Mouse (Mus musculus) kidney, adult 2 months (tissue): ENCODE measurements around the gene Dnaic2. TPM values are rescaled to one million over a fixed set of nuclear protein-coding genes. Genes with fewer than 3 reads are reported as not detected.

Experiments used
- DNase-seq: peaks from one replicate; pipeline ENCODE4 v3.0.0; 2021
- H3K27ac ChIP-seq: fragments of 200-500 bp; 2 replicates; pipeline ENCODE4 v1.5.1; 2012; ENCODE audit warnings: low read depth, low read length, control low read depth, inconsistent platforms; ENCODE audit not compliant: insufficient read depth
- H3K27me3 ChIP-seq: fragments of 200-500 bp; replicated peaks from 2 replicates; pipeline ENCODE4 v1.6.1; 2012; ENCODE audit warnings: mild to moderate bottlenecking, moderate library complexity, low read length, inconsistent platforms; ENCODE audit not compliant: control insufficient read depth, insufficient read depth
- H3K36me3 ChIP-seq: fragments of 200-500 bp; 2 replicates; pipeline ENCODE4 v1.6.1; 2012; ENCODE audit warnings: mild to moderate bottlenecking, moderate library complexity, low read length, inconsistent platforms; ENCODE audit not compliant: control insufficient read depth, insufficient read depth
- H3K4me1 ChIP-seq: fragments of 200-500 bp; 2 replicates; pipeline ENCODE4 v1.6.1; 2011; ENCODE audit warnings: low read length; ENCODE audit not compliant: control insufficient read depth, insufficient read depth
- H3K4me3 ChIP-seq: fragments of 200-500 bp; 2 replicates; pipeline ENCODE4 v1.5.1; 2011; ENCODE audit warnings: mild to moderate bottlenecking, low read depth, low read length, control low read depth; ENCODE audit not compliant: insufficient read depth
- CTCF ChIP-seq: fragments of 200-500 bp; conservative IDR thresholded peaks from 2 replicates; pipeline ENCODE4 v1.5.1; 2011; ENCODE audit warnings: low read depth, mild to moderate bottlenecking, control low read depth, low read length, moderate library complexity, mixed read lengths; ENCODE audit not compliant: insufficient read depth, insufficient read length
- POLR2A ChIP-seq: fragments of 200-500 bp; IDR thresholded peaks from one replicate; pipeline ENCODE4 v1.6.1; 2011; ENCODE audit warnings: low read depth, low read length, control low read depth
- WGBS: fragments of 180-500 bp; shearing (Covaris S2); methylation state at CpG from one replicate; pipeline ENCODE4 v1.1.7; 2018; 5-methylcytosine and 5-hydroxymethylcytosine counted together
- polyA plus RNA-seq: library from polyadenylated mRNA; depleted of rRNA; stranded (reverse); fragments of >200 nt; gene quantifications from 2 replicates; pipeline ENCODE4 v1.2.3, GENCODE M21; 2012; rRNA removed

Dnaic2 gene
- polyA plus RNA-seq, 1 experiment = 0.47 TPM

GRCm38 (mm10) chr11:114798624-114799023 is 71.4 kb downstream of the Dnaic2 start, which contains the start of gene Gpr142:
Gene Gpr142 (plus strand): TSS chr11:114798924.
- no peaks in the 10 kb centered on the region for H3K4me1 ChIP-seq
- no peak within 1 kb of the TSS for H3K27ac ChIP-seq
- DNase-seq = no peak
- no peaks in the 10 kb centered on the region for H3K36me3 ChIP-seq
- H3K27me3 ChIP-seq = no peaks in the 10 kb centered on the region
- no peak for TF ChIP-seq CTCF
- no peak for TF ChIP-seq POLR2A
- 98% methylated on average over 3 of the region's 3 CpGs for whole genome bisulfite sequencing
- no peak within 1 kb of the TSS for H3K4me3 ChIP-seq

DNA sequence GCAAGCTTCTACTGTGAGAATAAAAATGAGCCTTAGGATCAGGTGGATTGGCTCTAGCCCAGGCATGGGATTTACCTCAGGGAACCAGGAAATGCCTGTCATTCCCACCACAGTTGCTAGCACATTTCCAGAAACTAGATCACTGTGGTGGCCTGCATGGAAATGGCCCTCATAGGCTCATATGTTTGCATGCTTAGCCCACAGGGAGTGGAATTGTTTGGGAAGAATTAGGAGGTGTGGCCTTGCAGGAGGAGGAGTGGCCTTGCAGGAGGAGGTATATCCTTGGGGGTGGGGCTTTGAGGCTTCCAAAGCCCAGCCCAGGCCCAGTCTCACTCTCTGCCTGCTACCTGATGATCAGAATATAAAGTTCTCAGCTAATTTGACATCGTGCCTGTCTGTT is 74.7 kb downstream of the Dnaic2 start:
- 100% methylated on average over 1 of the region's 1 CpGs for WGBS
- TF ChIP-seq POLR2A (no peak), CTCF (no peak)
- Histone ChIP-seq H3K27me3 (no peaks in the 10 kb centered on the region), H3K4me3 (no peak overlapping the region), H3K4me1 (no peaks in the 10 kb centered on the region), H3K36me3 (no peaks in the 10 kb centered on the region), H3K27ac (no peak overlapping the region)
- DNase-seq = no peak

- H3K36me3 ChIP-seq = no peaks in the 10 kb centered on the region
- DNase-seq = no peak
- H3K27me3 ChIP-seq = no peaks in the 10 kb centered on the region
- H3K4me3 ChIP-seq = no peak overlapping the region
- WGBS = 53% methylated on average over 15 of the region's 15 CpGs
- TF ChIP-seq POLR2A (no peak), CTCF (no peak)
- H3K4me1 ChIP-seq = no peaks in the 10 kb centered on the region
- H3K27ac ChIP-seq = no peak overlapping the region
These were observed 75.5 kb downstream of the Dnaic2 start for GRCm38 (mm10) chr11:114802540-114803267.

GRCm38 (mm10) chr11:114803990-114804389 is 76.8 kb downstream of the Dnaic2 start:
- no peak for DNase-seq
- Histone ChIP-seq H3K27ac (no peak overlapping the region), H3K27me3 (no peaks in the 10 kb centered on the region), H3K4me1 (no peaks in the 10 kb centered on the region), H3K36me3 (no peaks in the 10 kb centered on the region), H3K4me3 (no peak overlapping the region)
- TF ChIP-seq CTCF (no peak), POLR2A (no peak)
- 73% methylated on average over 8 of the region's 8 CpGs for WGBS

GRCm38 (mm10) chr11:114807025-114807424 is 79.8 kb downstream of the Dnaic2 start:
- no peak for DNase-seq
- no peaks in the 10 kb centered on the region for H3K27me3 ChIP-seq
- no peaks in the 10 kb centered on the region for H3K36me3 ChIP-seq
- H3K27ac ChIP-seq = no peak overlapping the region
- TF ChIP-seq POLR2A (no peak), CTCF (no peak)
- H3K4me3 ChIP-seq = no peak overlapping the region
- 70% methylated on average over 2 of the region's 2 CpGs for WGBS
- H3K4me1 ChIP-seq = no peaks in the 10 kb centered on the region

Other genes with a start within 250 kb of the Dnaic2 start
- 432 and 738 TPM in 2 replicates for gene Rpl38, start 58.9 kb upstream of the Dnaic2 start, polyA plus RNA-seq
- 34.4 and 40.6 TPM in 2 replicates for gene Ttyh2, start 52.0 kb upstream of the Dnaic2 start, polyA plus RNA-seq
- 0.38 and 0.42 TPM in 2 replicates for gene Kif19a, start 38.0 kb downstream of the Dnaic2 start, polyA plus RNA-seq
- gene Btbd17, start 68.5 kb downstream of the Dnaic2 start, polyA plus RNA-seq = 0.12 and 0.13 TPM in 2 replicates
- not detected in 2 replicates for gene Gpr142, start 71.5 kb downstream of the Dnaic2 start, polyA plus RNA-seq
- gene Gprc5c, start 123.7 kb downstream of the Dnaic2 start, polyA plus RNA-seq = 241 and 285 TPM in 2 replicates
- 0.61 and 0.91 TPM in 2 replicates for gene Cd300a, start 162.6 kb downstream of the Dnaic2 start, polyA plus RNA-seq
- gene Cd300lb, start 207.0 kb downstream of the Dnaic2 start, polyA plus RNA-seq = 0.18 and 0.33 TPM in 2 replicates
- gene Cd300c, start 241.7 kb downstream of the Dnaic2 start, polyA plus RNA-seq = 0.72 TPM in 1 of 2 replicates, not detected in the other